Mouse (Mus musculus): ENCODE measurements around the gene Slc25a27.

- TF ChIP-seq HCFC1 (IDR thresholded peaks at IDR 0.05; ENCODE audit: low read depth, low read length) (no peak), EP300 (IDR thresholded peaks at IDR 0.05; ENCODE audit: low read depth in 1 of 2, low read length in 2 of 2) (no peak), POLR2A (IDR thresholded peaks at IDR 0.05; ENCODE audit: control insufficient read depth in 1 of 2, insufficient read depth in 1 of 2, low read depth in 1 of 2, low read length in 2 of 2, poor library complexity in 1 of 2) (no peak), CTCF (IDR thresholded peaks at IDR 0.05 in 2 of 3, conservative IDR thresholded peaks at IDR 0.05 in 1 of 3; ENCODE audit: control insufficient read depth in 1 of 3, insufficient read depth in 1 of 3, low read depth in 2 of 3, low read length in 3 of 3, poor library complexity in 1 of 3, severe bottlenecking in 1 of 3) (no peak), CHD2 (IDR thresholded peaks at IDR 0.05; ENCODE audit: low read length) (no peak), SMC3 (IDR thresholded peaks at IDR 0.05; ENCODE audit: low read depth, low read length) (no peak), UBTF (IDR thresholded peaks at IDR 0.05; ENCODE audit: borderline replicate concordance, insufficient read depth, low read depth, low read length) (no peak), TBP (IDR thresholded peaks at IDR 0.05; ENCODE audit: low read depth, low read length) (no peak), ZKSCAN1 (IDR thresholded peaks at IDR 0.05; ENCODE audit: low read depth, low read length) (no peak), MAX (IDR thresholded peaks at IDR 0.05; ENCODE audit: low read length) (no peak), RCOR1 (IDR thresholded peaks at IDR 0.05; ENCODE audit: low read depth, low read length) (no peak), SIN3A (IDR thresholded peaks at IDR 0.05; ENCODE audit: low read length) (no peak)
Measured at GRCm38 (mm10) chr17:43622076-43622475, 44.9 kb downstream of the Slc25a27 start.
